In genomic region chr4:38848261-38848660, GRCm38 (mm10) we compare ENCODE assay signal across 22 mouse cellular contexts.
"Had no signal": no experiment of that assay in that cellular context is flagged by ENCODE, and none has a peak within 500 bp of the region (broad histone marks: within the 10 kb centered on the region; RNA-seq: fewer than 3 reads in every experiment).

No protein-coding gene starts in this region.

- DNase-seq: kidney, adult 18-20 months; kidney, adult 9 months; kidney, postnatal 25 days; layer of hippocampus, adult 9-11 months; liver, postnatal 0 days; lung, embryonic 14.5 days; right cerebral cortex, postnatal 25 days; spleen, adult 18-20 months; thymus, adult 18-20 months; thymus, postnatal 36 days had no signal

- H3K36me3 ChIP-seq: limb, embryonic 12.5 days; limb, embryonic 15.5 days; midbrain, embryonic 13.5 days; stomach, embryonic 15.5 days had no signal

- H3K27ac ChIP-seq: kidney, postnatal 0 days; layer of hippocampus, adult 2 months; limb, embryonic 12.5 days; limb, embryonic 15.5 days; liver, embryonic 14.5 days; macrophage; midbrain, embryonic 13.5 days; stomach, embryonic 15.5 days had no signal

- ATAC-seq: intestine, embryonic 16.5 days; liver, postnatal 0 days; lung, postnatal 0 days; midbrain, embryonic 13.5 days; midbrain, embryonic 16.5 days had no signal

- H3K4me3 ChIP-seq: layer of hippocampus, adult 2 months; limb, embryonic 12.5 days; limb, embryonic 15.5 days; midbrain, embryonic 13.5 days; stomach, embryonic 15.5 days had no signal

- H3K9me3 ChIP-seq: limb, embryonic 12.5 days; limb, embryonic 15.5 days; midbrain, embryonic 13.5 days; stomach, embryonic 15.5 days had no signal

- H3K4me1 ChIP-seq: limb, embryonic 12.5 days; limb, embryonic 15.5 days; midbrain, embryonic 13.5 days; stomach, embryonic 15.5 days had no signal

- H3K9ac ChIP-seq: limb, embryonic 12.5 days; limb, embryonic 15.5 days; liver, embryonic 14.5 days; liver, postnatal 0 days; lung, embryonic 14.5 days; midbrain, embryonic 13.5 days; stomach, embryonic 15.5 days had no signal

- H3K27me3 ChIP-seq: limb, embryonic 12.5 days; limb, embryonic 15.5 days; midbrain, embryonic 13.5 days; stomach, embryonic 15.5 days had no signal

- H3K4me2 ChIP-seq: limb, embryonic 12.5 days; limb, embryonic 15.5 days; liver, embryonic 11.5 days; lung, embryonic 14.5 days; midbrain, embryonic 13.5 days; stomach, embryonic 15.5 days had no signal
